Mouse (Mus musculus) ES-E14 (cell line): Measurements from ENCODE around the gene Rpl36. TPM values are rescaled to one million over a fixed set of nuclear protein-coding genes. Genes with fewer than 3 reads are reported as not detected.
A peak's percentile ranks its signal among the peaks of the same experiment; 100 is the strongest.

ENCODE experiments used
- DNase-seq: peaks from one replicate; pipeline ENCODE4 v3.0.0-alpha.2; 2013; ENCODE audit warnings: low read depth, low spot score
- H3K27ac ChIP-seq: 2 replicates; pipeline ENCODE4 v1.5.1; 2012; ENCODE audit warnings: low read depth, mild to moderate bottlenecking, low read length, moderate library complexity, mixed read lengths; ENCODE audit not compliant: poor library complexity, insufficient read depth, severe bottlenecking
- H3K36me3 ChIP-seq: 2 replicates; pipeline ENCODE4 v1.6.1; 2012; ENCODE audit warnings: mild to moderate bottlenecking, low read length, moderate library complexity, mixed read lengths; ENCODE audit not compliant: control insufficient read depth, poor library complexity, insufficient read depth, severe bottlenecking
- H3K4me1 ChIP-seq, 2 experiments: fragments of 150-350 bp in 1 of 2; sonication (generic) in 1 of 2; 2 replicates each; pipeline ENCODE4 v1.6.1; 2012; ENCODE audit warnings: low read length in 2 of 2, mild to moderate bottlenecking in 1 of 2, mixed read lengths in 1 of 2; ENCODE audit not compliant: control insufficient read depth in 2 of 2, insufficient read depth in 2 of 2, poor library complexity in 1 of 2
- H3K4me3 ChIP-seq, 2 experiments: fragments of 150-350 bp in 1 of 2; sonication (generic) in 1 of 2; 2 replicates each; pipeline ENCODE4 v1.5.1; 2012; ENCODE audit warnings: low read length in 2 of 2, low read depth in 1 of 2, mild to moderate bottlenecking in 1 of 2, mixed read lengths in 1 of 2; ENCODE audit not compliant: insufficient read depth in 1 of 2, poor library complexity in 1 of 2, severe bottlenecking in 1 of 2
- H3K9ac ChIP-seq: 2 replicates; pipeline ENCODE4 v1.6.1; 2012; ENCODE audit warnings: low read depth, mild to moderate bottlenecking, low read length, mixed read lengths; ENCODE audit not compliant: poor library complexity, insufficient read depth, severe bottlenecking
- H3K9me3 ChIP-seq: fragments of 150-350 bp; sonication (generic); 2 replicates; pipeline ENCODE4 v1.6.1; 2012; ENCODE audit warnings: low read depth, mild to moderate bottlenecking, low read length; ENCODE audit not compliant: control insufficient read depth, insufficient read depth
- CHD2 ChIP-seq: IDR thresholded peaks from 2 replicates; pipeline ENCODE4 v1.6.1; 2014; ENCODE audit warnings: mild to moderate bottlenecking, low read depth, low read length, inconsistent platforms
- HCFC1 ChIP-seq: IDR thresholded peaks from 2 replicates; pipeline ENCODE4 v1.6.1; 2012; ENCODE audit warnings: low read length, inconsistent platforms, borderline replicate concordance; ENCODE audit not compliant: insufficient read depth
- MAFK ChIP-seq: IDR thresholded peaks from 2 replicates; pipeline ENCODE4 v1.6.1; 2014; ENCODE audit warnings: mild to moderate bottlenecking, low read depth, low read length, inconsistent platforms; ENCODE audit not compliant: insufficient read depth
- ZC3H11A ChIP-seq: IDR thresholded peaks from 2 replicates; pipeline ENCODE4 v1.6.1; 2012; ENCODE audit warnings: low read depth, mild to moderate bottlenecking, inconsistent platforms, low read length, borderline replicate concordance
- ZNF384 ChIP-seq: IDR thresholded peaks from 2 replicates; pipeline ENCODE4 v1.6.1; 2012; ENCODE audit warnings: low read depth, low read length, inconsistent platforms
- in situ Hi-C, 2 experiments: fragments of 600-800 bp; cut with MboI; formaldehyde crosslinking; loops; one replicate each; pipeline ENCODE4 v1.15.1; 2025; ENCODE audit warnings: low sequenced_read_pairs in 2 of 2, inconsistent platforms in 1 of 2; ENCODE audit not compliant: unreplicated experiment in 2 of 2
- total RNA-seq: library from RNA; depleted of rRNA; stranded (reverse); fragments of 300-350 nt; gene quantifications from 2 replicates; pipeline ENCODE4 v1.2.3, GENCODE M21; 2012; rRNA removed

The Rpl36 gene
- total RNA-seq, 1 experiment, result 3,972 TPM

DNA sequence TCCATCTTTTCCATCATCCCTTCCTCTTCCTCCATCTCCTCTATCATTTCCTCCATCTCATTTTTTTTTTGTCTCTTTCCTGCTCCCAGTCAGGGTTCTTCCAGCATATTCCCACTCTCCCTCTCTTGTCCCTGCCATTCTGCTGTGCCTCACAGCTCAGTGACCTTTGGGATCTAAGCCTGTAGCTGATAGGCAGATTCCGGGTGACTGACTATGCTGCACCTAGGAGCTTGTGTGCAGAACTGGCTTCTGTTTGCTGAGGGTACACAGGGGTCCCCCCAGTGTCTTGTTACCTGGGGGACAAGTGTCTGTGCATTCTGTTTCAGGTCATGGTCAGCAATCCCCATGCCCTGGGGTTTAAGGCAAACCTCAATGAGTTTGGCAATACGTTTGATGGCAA, 41.6 kb downstream of the Rpl36 start:
- Histone ChIP-seq H3K4me3 (no peak overlapping the region), H3K36me3 (no peaks in the 10 kb centered on the region)

DNA sequence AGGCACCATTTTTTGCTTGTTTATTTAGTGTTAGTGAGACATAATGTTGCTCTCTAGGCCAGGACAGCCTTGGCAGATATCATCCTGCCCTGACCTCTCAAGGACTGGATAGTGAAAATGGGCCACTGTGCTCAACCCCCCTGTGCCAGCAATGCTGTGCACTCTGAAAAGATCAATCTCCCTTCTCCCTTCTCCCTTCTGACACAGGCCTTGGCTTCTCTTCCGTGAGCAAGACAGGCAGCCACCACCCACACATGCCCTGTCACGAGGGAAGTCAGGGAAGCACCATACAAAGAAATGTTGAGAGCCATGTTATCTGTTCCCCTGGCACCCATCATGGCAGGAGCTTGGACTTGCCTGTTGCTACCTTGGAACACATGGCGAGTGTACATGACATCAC, 42.1 kb downstream of the Rpl36 start:
- DNase-seq, result no peak
- Histone ChIP-seq H3K9ac (no peak overlapping the region), H3K4me3 (no peak overlapping the region), H3K27ac (no peak overlapping the region), H3K4me1 (peaks cover 0 to 11% of the 10 kb centered on the region in 2 experiments; a peak in 2 of 4 replicates), H3K36me3 (no peaks in the 10 kb centered on the region), H3K9me3 (no peaks in the 10 kb centered on the region)
- no peak for TF ChIP-seq HCFC1
- no peak for TF ChIP-seq ZC3H11A
- TF ChIP-seq CHD2, result no peak
- in situ Hi-C loops, result no loop called here

More for the DNA sequence above, 41.6 kb downstream of the Rpl36 start:
- TF ChIP-seq ZC3H11A, result no peak
- no peak overlapping the region for H3K27ac ChIP-seq
- in situ Hi-C loops, result no loop called here
- H3K9ac ChIP-seq, result no peak overlapping the region
- H3K9me3 ChIP-seq, result no peaks in the 10 kb centered on the region
- peaks cover 0 to 7% of the 10 kb centered on the region in 2 experiments; a peak in 2 of 4 replicates for H3K4me1 ChIP-seq
- DNase-seq, result no peak

DNA sequence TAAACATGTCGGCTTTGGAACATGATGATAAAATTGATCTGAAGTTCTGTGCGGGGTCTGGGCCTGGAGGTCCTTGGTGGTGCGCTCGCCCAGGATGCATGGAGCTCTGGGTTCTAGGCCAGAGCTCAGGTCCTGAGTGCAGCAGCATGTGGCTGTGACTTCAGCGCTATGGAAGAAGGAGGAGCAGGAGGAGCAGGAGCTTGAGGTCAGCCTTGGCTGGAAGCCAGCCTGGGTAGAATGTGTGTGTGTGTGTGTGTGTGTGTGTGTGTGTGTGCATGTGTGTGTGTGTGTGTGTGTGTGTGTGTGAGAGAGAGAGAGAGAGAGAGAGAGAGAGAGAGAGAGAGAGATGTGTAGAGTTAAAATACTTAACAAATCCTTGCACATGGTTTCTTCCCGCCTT, 43.0 kb downstream of the Rpl36 start:
- TF ChIP-seq ZC3H11A (no peak), HCFC1 (no peak), CHD2 (no peak), MAFK (no peak), ZNF384 (no peak)
- DNase-seq, result no peak

DNA sequence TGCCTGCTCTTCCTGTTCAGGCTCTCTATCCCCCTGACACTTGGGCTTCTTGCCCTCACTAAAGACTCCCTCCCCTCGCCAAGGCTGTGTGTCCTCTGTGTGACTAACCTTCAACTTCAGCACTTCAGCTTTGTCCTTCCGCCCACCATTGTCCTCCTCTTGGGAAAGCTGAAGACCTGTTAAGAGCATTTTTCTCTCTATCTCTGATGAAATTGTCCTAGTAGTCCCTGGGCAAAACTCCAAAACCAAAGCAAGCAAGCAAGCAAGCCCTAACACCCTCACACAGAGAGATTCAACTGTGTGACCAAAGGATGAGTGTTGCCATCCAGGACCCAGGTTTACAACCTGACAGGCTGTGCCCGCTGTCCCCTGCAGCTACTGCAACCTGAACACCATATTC, 50.4 kb downstream of the Rpl36 start:
- H3K9me3 ChIP-seq, result no peaks in the 10 kb centered on the region
- TF ChIP-seq HCFC1 (no peak), ZNF384 (no peak), MAFK (no peak), CHD2 (no peak), ZC3H11A (no peak)
- H3K4me1 ChIP-seq, result peaks cover 2 to 33% of the 10 kb centered on the region in 2 experiments; a peak in 3 of 4 replicates
- H3K27ac ChIP-seq, result peak overlapping the region; percentile 1; the same call in 1 of the 2 replicates
- no peaks in the 10 kb centered on the region for H3K36me3 ChIP-seq
- H3K4me3 ChIP-seq, result peak overlapping the region; percentile 27 to 50; a peak in 3 of 4 replicates
- in situ Hi-C loops, result no loop called here
- DNase-seq, result no peak
- peak overlapping the region; percentile 15; the same call in 1 of the 2 replicates for H3K9ac ChIP-seq

More for the DNA sequence above, 43.0 kb downstream of the Rpl36 start:
- peaks cover 2 to 16% of the 10 kb centered on the region in 2 experiments; a peak in 2 of 4 replicates for H3K4me1 ChIP-seq
- no peaks in the 10 kb centered on the region for H3K9me3 ChIP-seq
- no peak overlapping the region for H3K27ac ChIP-seq
- H3K36me3 ChIP-seq, result no peaks in the 10 kb centered on the region
- no peak overlapping the region for H3K9ac ChIP-seq
- in situ Hi-C loops, result no loop called here
- no peak overlapping the region for H3K4me3 ChIP-seq

Other genes with a start within 250 kb of the Rpl36 start
- 128 and 197 TPM in 2 replicates for gene Ptprs, start 136.9 kb upstream of the Rpl36 start, total RNA-seq
- gene Znrf4, start 101.0 kb upstream of the Rpl36 start, total RNA-seq, result not detected in 2 replicates
- gene Gm20219, start 59.0 kb upstream of the Rpl36 start, total RNA-seq, result 1.5 and 2.6 TPM in 2 replicates
- 113 and 172 TPM in 2 replicates for gene Safb2, start 28.8 kb upstream of the Rpl36 start, total RNA-seq
- 116 and 127 TPM in 2 replicates for gene Safb, start 28.6 kb upstream of the Rpl36 start, total RNA-seq
- 236 and 294 TPM in 2 replicates for gene 2410015M20Rik, start 3.6 kb upstream of the Rpl36 start, total RNA-seq
- 169 and 222 TPM in 2 replicates for gene Lonp1, start 13.5 kb downstream of the Rpl36 start, total RNA-seq
- gene Catsperd, start 14.7 kb downstream of the Rpl36 start, total RNA-seq, result 1.2 and 1.3 TPM in 2 replicates
- gene Ranbp3, start 59.9 kb downstream of the Rpl36 start, total RNA-seq, result 133 and 146 TPM in 2 replicates
- 484 and 561 TPM in 2 replicates for gene Ndufa11, start 104.4 kb downstream of the Rpl36 start, total RNA-seq
- 7.7 and 8.4 TPM in 2 replicates for gene Vmac, start 104.6 kb downstream of the Rpl36 start, total RNA-seq
- 8.4 and 17.7 TPM in 2 replicates for gene Nrtn, start 144.1 kb downstream of the Rpl36 start, total RNA-seq
- 70.2 and 108 TPM in 2 replicates for gene Dus3l, start 151.3 kb downstream of the Rpl36 start, total RNA-seq
- 1.2 and 1.5 TPM in 2 replicates for gene Prr22, start 156.8 kb downstream of the Rpl36 start, total RNA-seq
- gene Rfx2, start 217.6 kb downstream of the Rpl36 start, total RNA-seq, result 15.8 and 22.5 TPM in 2 replicates